Mouse (Mus musculus): ENCODE results near the gene Olfr150. TPM values are rescaled to one million over a fixed set of nuclear protein-coding genes. Genes with fewer than 3 reads are reported as not detected.
A peak's percentile ranks its signal among the peaks of the same experiment; 100 is the strongest.
"Not testable (repeated sequence)": the region's sequence is repeated elsewhere in the genome, so short reads cannot be mapped to it uniquely, and the experiment has no call there.

The Olfr150 gene
- total RNA-seq (2021), result not detected
- long read RNA-seq, experiment 1, result 0 reads
- long read RNA-seq, experiment 2, result 0 reads

DNA sequence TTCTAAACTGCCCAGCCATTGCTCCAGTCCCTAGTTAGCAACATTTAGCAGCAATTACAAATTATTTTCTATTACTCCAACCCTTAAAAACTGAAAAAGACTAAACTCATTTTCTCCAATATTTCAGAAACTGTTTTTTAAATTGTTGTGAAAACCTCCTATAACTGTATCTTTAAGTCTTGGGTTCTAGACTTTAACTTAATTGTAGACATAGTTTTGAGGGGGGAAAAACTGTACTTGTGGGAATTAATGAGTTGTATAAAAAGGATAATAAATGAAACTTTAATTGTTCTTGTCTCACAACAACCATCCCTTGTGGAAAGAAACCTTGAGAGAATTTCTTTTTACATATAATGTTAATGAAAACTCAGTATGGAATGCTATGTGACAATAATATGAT is at the start of gene Olfr150:
Gene Olfr150, plus strand, starts transcription at position 301 of the 400 bp plus-strand sequence.
- intact Hi-C loops (cut with DNase I; ENCODE audit: low total_unique reads), result no loop called here

DNA sequence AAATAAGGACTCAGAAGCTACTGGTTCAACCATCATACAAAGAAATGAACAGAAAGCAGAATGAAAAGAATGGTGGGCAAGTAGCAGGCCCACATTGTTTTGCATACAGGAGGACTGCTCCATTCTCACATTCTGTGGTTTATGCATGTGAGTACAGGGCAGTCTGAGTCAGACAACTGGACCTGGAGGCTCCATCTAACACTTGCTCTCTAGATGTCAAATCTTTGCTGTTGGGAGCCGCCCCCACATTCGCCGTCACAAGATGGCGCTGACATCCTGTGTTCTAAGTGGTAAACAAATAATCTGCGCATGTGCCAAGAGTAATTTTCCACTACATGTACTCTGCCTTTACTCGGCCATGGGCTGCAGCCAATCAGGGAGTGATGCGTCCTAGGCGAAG is 29.7 kb upstream of the Olfr150 start:
- intact Hi-C loops (cut with DNase I; ENCODE audit: low total_unique reads); DNase-seq: not testable (repeated sequence)

More for the DNA sequence above, at the start of gene Olfr150:
- no peak for DNase-seq

DNA sequence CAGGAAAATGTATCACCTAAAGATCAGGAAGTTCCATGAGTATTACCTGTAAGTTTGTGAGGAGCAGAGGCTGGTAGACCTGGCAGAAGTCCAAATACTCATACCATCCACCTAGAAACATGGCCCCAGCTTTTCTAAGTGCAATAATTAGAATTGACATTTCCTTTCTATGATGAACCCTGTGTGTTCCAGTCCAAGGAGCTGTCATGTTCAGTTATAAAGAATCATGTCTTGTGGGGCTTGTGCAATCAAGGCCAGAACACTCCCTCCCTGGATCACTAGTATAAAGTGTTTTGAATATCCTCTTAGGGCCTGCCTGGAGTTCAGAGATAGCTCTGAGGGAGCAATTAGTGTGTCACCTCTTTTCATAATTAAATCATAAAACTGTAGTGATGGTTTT is 23.8 kb upstream of the Olfr150 start, which contains the start of gene Olfr149:
Gene Olfr149, minus strand, starts transcription at position 101 of the 400 bp plus-strand sequence.
- DNase-seq, result no peak
- intact Hi-C loops (cut with DNase I; ENCODE audit: low total_unique reads), result no loop called here

DNA sequence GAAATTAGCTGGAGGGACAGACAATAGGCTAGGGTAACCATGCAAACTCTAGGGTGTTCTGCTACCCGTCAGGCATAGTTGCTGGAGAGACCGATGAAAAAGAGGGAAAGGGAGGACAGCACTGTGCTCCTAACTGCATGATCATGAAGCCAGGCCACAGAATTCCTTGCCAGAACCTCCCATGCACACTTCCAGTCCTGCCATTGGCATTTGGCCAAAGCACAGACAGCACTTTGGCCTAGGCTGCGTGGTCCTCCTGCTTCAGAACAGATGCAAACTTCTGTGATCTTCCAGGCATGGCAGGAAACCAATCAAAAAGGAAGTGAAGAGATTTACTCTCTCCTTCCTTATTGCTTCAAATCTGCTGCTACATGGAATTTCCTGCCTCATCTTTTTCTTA is 21.8 kb upstream of the Olfr150 start:
- peak; percentile 27 for DNase-seq
- intact Hi-C loops (cut with DNase I; ENCODE audit: low total_unique reads), result no loop called here

DNA sequence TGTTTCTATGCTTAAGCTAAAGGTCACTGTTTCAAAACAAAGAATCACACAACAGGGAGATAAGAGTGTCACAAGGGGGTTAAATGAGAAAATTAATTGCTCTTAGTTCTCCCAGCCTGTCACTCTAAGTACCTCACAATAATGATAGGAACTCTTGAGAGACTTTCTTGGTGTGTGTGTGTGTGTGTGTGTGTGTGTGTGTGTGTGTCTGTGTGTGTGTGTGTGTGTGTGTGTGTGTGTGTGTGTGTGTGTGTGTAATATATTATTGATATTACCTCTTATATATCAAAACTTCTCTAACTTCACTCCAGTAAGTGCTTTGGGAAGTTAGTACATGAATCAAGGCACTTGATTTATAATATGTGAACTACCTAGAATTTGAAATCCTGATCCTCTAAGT is 19.7 kb upstream of the Olfr150 start, which contains the start of gene Olfr965:
Gene Olfr965, plus strand, starts transcription at position 301 of the 400 bp plus-strand sequence.
- DNase-seq, result no peak
- intact Hi-C loops (cut with DNase I; ENCODE audit: low total_unique reads), result no loop called here

DNA sequence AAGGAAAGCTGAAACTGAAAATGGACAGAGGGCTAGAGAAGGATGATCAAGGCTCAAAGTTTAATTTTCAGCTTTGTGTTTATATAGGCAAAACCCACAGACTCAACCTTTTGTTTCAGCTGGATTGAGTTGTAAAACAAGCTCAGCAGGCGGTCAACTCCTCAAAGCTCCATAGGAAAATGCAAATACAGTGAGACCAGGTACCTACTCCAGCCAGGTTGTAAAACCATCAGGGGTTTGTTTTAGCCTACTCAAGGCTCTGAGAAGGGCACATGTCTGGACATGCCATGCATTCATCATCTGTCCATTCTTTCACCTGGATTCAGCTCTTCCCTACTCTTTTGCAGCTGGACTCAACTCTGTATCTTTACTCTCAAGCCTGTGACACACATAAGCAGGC is 10.0 kb downstream of the Olfr150 start:
- DNase-seq, result no peak
- intact Hi-C loops (cut with DNase I; ENCODE audit: low total_unique reads), result no loop called here

DNA sequence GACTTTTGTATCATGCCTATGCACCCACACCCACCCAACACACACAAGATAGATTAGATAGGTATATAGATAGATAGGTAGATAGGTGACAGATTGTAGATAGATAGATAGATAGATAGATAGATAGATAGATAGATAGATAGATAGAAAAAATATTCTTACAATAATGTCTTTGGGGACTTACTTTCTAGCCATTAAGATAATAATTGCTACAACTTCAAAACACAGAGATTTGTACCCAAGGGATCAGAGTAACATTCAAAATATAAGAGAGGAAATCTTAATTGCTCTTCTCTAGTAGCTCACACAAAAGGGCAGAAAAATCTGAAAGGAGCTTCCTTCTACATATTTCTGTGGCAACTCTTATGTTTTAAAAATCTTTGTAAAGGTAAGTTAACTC is 15.2 kb downstream of the Olfr150 start, which contains the start of gene Olfr967:
Gene Olfr967, plus strand, starts transcription at position 301 of the 400 bp plus-strand sequence.
- DNase-seq, result no peak
- intact Hi-C loops (cut with DNase I; ENCODE audit: low total_unique reads), result no loop called here

DNA sequence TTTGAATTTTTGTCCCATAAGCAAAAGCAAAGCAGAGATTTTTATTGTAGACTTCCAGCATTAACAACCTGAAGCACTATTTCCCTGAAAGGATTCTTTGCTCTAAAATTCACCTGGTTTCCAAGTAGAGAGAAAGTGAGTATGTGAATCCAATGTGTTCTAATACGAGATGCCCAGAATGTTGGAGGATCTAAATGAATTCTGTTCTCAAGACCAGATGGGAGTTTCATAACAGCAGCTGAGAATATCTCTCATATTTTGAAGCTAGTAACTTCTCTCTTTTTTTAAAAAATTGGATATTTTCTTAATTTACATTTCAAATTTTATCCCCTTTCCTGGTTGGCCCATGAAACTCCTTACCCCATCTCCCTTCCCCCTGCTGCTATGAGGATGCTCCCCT is 15.7 kb downstream of the Olfr150 start:
- intact Hi-C loops (cut with DNase I; ENCODE audit: low total_unique reads), result no loop called here

DNA sequence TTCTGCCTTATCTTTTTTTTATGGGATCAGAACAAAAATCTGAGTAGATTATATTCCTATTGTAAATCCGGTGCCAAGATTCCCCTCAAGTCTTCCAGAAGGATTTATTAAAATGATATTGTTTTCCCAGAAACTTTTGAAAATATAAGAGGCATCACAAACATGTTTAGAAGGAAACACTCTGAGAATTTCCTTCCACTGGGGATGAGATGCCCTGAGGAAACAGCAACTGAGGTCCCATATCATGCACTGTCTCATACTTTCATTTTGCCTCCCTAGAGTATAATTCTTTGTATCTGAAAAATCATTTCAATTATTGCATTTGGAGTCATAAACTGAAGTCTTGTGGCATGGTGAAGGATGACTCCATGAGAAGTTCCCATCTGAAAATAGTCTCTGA is 52.4 kb downstream of the Olfr150 start, which contains the start of gene Olfr968:
Gene Olfr968, minus strand, starts transcription at position 101 of the 400 bp plus-strand sequence.
- intact Hi-C loops (cut with DNase I; ENCODE audit: low total_unique reads), result no loop called here
- no peak for DNase-seq

More for the DNA sequence above, 15.7 kb downstream of the Olfr150 start:
- DNase-seq, result no peak

Other genes starting within 250 kb of the Olfr150 start
- not detected for gene Olfr44, start 237.0 kb upstream of the Olfr150 start, total RNA-seq (2021)
- not detected for gene Olfr957, start 215.2 kb upstream of the Olfr150 start, total RNA-seq (2021)
- not detected for gene Olfr958, start 176.9 kb upstream of the Olfr150 start, total RNA-seq (2021)
- gene Olfr959, start 155.4 kb upstream of the Olfr150 start, total RNA-seq (2021), result not detected
- 10 to 100 TPM; 51.9 to 71.0 TPM for gene AW551984, start 126.6 kb upstream of the Olfr150 start, total RNA-seq (2021)
- not detected for gene Olfr148, start 120.3 kb upstream of the Olfr150 start, total RNA-seq (2021)
- gene Olfr960, start 109.6 kb upstream of the Olfr150 start, total RNA-seq (2021), result not detected
- not detected for gene Olfr961, start 85.9 kb upstream of the Olfr150 start, total RNA-seq (2021)
- gene Olfr963, start 63.8 kb upstream of the Olfr150 start, total RNA-seq (2021), result not detected
- not detected for gene Olfr149, start 23.9 kb upstream of the Olfr150 start, total RNA-seq (2021)
- gene Olfr965, start 19.6 kb upstream of the Olfr150 start, total RNA-seq (2021), result not detected
- not detected for gene Olfr967, start 15.3 kb downstream of the Olfr150 start, total RNA-seq (2021)
- gene Olfr968, start 52.3 kb downstream of the Olfr150 start, total RNA-seq (2021), result not detected
- gene Olfr969, start 60.0 kb downstream of the Olfr150 start, total RNA-seq (2021), result not detected
- not detected for gene Olfr970, start 77.9 kb downstream of the Olfr150 start, total RNA-seq (2021)
- not detected for gene Olfr971, start 105.9 kb downstream of the Olfr150 start, total RNA-seq (2021)
- gene Olfr972, start 135.4 kb downstream of the Olfr150 start, total RNA-seq (2021), result not detected
- gene Olfr229, start 176.4 kb downstream of the Olfr150 start, total RNA-seq (2021), result not detected
- gene Olfr974, start 206.5 kb downstream of the Olfr150 start, total RNA-seq (2021), result not detected
- gene Olfr975, start 221.1 kb downstream of the Olfr150 start, total RNA-seq (2021), result not detected
- gene Olfr976, start 230.2 kb downstream of the Olfr150 start, total RNA-seq (2021), result not detected